Mouse (Mus musculus): Measurements from ENCODE around the gene Ccnk. TPM values are rescaled to one million over a fixed set of nuclear protein-coding genes. Genes with fewer than 3 reads are reported as not detected.

The Ccnk gene
- polyA plus RNA-seq (2017; shearing (Covaris generic)): 4.3 TPM

DNA sequence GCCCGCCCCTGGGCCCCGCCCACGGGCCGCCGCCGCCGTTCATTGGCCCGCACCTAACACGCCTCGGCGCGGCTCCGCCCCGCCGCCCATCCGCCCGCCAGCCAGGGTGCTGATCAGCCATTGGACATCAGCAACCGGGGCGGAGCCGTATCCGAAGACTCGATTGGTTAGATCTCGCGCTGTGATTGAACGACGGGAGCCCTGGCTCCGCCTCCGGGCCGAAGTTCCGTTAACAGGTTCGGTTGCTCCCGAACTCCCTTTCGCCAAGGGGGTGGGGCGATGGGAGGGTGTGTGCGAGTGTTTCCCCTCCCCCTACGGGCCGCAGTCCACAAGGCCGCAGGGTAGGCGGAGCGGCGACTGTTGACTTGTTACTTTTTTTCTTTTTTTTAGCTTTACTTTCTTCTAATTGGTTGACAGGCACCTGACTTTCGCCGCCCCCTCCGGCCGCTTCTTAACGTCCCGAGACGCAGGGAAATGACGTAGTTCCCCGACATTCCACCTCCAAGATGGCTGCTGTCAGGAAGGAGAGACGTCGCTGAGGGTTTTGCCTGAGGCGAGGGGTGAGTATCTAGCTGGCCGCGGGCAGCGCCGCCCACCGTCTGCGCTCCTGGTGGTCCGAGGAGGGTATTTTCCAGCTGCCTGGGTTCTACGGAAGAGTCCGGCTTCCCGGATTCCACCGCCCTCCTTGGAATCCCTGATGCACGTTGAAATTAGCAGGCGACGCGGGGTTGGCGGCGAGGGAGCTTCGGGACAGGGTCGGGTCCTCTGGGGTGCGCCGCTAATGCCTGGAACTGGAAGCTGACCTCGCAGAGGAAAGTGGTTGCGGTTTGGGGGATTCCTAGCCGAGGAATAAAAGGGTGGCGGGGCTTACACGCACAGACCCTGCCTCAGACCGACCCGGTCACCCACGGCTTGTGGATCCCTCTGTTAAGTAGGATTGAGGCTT lies at the start of gene Ccnk:
Ccnk (plus strand) TSS at position 259 of the 946 bp plus-strand sequence.

DNA sequence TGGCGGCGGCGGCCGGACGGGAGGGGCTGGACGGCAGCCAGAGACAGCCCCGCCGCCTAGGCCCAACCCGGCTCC lies 296 bp upstream of the Ccnk start, which contains the start of gene Setd3:
Setd3 (minus strand) TSS at position 69 of the 75 bp plus-strand sequence.

Other genes with a start within 250 kb of the Ccnk start
- 24.8 TPM for gene Bcl11b, start 176.0 kb upstream of the Ccnk start, polyA plus RNA-seq (2017; shearing (Covaris generic))
- 43.2 TPM for gene Setd3, start 265 bp upstream of the Ccnk start, polyA plus RNA-seq (2017; shearing (Covaris generic))
- not detected for gene Ccdc85c, start 95.8 kb downstream of the Ccnk start, polyA plus RNA-seq (2017; shearing (Covaris generic))
- not detected for gene Hhipl1, start 126.7 kb downstream of the Ccnk start, polyA plus RNA-seq (2017; shearing (Covaris generic))
- not detected for gene Cyp46a1, start 154.8 kb downstream of the Ccnk start, polyA plus RNA-seq (2017; shearing (Covaris generic))
- 0.46 TPM for gene Eml1, start 191.4 kb downstream of the Ccnk start, polyA plus RNA-seq (2017; shearing (Covaris generic))

Data from activated CD4-positive, CD25-positive, alpha-beta regulatory T cell, adult 9 weeks (primary cell).